Comparison of ENCODE assay signal across 10 mouse cellular contexts in the genomic region with DNA sequence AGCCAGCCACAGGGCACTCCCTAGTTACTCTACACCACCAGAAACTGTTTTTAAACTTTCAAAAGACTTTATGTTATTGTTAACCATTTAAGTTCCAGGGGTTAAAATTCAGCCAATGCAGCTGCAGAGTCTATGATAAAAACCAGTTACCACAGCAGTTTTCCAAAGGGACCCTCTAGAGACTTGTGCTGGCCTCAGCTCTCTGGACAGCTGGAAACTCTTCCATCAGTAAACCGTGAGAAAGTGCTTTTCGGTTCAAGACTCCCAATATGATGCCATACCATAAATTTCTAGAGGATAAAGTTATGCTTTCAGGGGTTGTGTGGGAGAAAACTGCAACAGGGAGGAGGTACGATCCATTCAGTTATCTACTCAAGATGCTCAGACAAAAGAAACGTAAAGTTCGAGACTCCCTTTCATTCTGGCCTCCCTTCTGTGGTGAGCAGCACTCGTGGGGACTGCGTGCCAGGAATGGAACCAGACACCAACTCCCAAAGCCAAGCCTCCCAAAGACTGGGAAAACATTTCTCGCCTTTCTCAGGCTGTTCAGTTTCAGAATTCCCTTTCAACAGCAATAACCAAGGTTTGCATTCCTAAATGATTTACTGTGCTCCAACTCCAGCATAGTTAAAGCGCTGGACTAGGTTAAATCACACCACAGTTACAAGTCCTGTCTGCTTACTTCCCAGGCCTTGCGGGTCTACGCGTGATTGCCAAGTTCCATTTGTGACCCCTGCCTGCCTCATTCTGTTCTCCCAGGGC. TPM values are rescaled to one million over a fixed set of nuclear protein-coding genes. Genes with fewer than 3 reads are reported as not detected.
DNase-seq lines count a peak whose midpoint lies in the region; ATAC-seq lines count a peak whose summit lies in the region.
"Had no signal": no experiment of that assay in that cellular context is flagged by ENCODE, and none has a peak within 500 bp of the region (broad histone marks: within the 10 kb centered on the region; RNA-seq: fewer than 3 reads in every experiment).

No protein-coding gene starts in this region.

- H3K9ac ChIP-seq in heart, embryonic 11.5 days (ENCODE audit: low read depth, low read length) = no peak overlapping the region

- peaks cover 3% of the 10 kb centered on the region for H3K36me3 ChIP-seq in heart, embryonic 11.5 days (ENCODE audit: control insufficient read depth, insufficient read depth, low read length)

- H3K27ac ChIP-seq in heart, embryonic 11.5 days (ENCODE audit: low read depth, low read length) = no peak overlapping the region; the same call in 1 of the 2 replicates
- H3K27ac ChIP-seq: macrophage had no signal

- no peak overlapping the region for H3K4me3 ChIP-seq in heart, embryonic 11.5 days (ENCODE audit: low read depth, low read length)

- no peak overlapping the region for H3K4me2 ChIP-seq in heart, embryonic 11.5 days

- no peak for ATAC-seq in heart, embryonic 11.5 days (replicated peaks; ENCODE audit: insufficient number of reproducible peaks, low FRiP score, low TSS enrichment)
- ATAC-seq in erythroid progenitor cell, adult 5-6 weeks (replicated peaks; ENCODE audit: low FRiP score, poor library complexity, severe bottlenecking) = no peak

- no peaks in the 10 kb centered on the region for H3K9me3 ChIP-seq in heart, embryonic 11.5 days (replicated peaks; ENCODE audit: control insufficient read depth, low read length)

- H3K4me1 ChIP-seq in heart, embryonic 11.5 days (ENCODE audit: control insufficient read depth, insufficient read depth, low read length) = no peaks in the 10 kb centered on the region

- WGBS in heart, embryonic 11.5 days (ENCODE audit: insufficient replicate concordance) = 75% methylated on average over 12 of the region's 12 CpGs

- DNase-seq in heart, adult 11 months = peak; percentile 97
- peak; percentile 74 for DNase-seq in NIH3T3 (ENCODE audit: low read depth)
- DNase-seq in gastrocnemius, postnatal 10 days = peak; percentile 72
- peak; percentile 58 for DNase-seq in heart, postnatal 4 days
- no peak for DNase-seq in spleen, postnatal 14 days (ENCODE audit: low spot score in 2 of 2)
- no peak for DNase-seq in spleen, postnatal 10 days (ENCODE audit: low spot score in 2 of 2)
- DNase-seq: kidney, postnatal 14 days had no signal

- H3K27me3 ChIP-seq in heart, embryonic 11.5 days (ENCODE audit: control insufficient read depth, insufficient read depth, low read length) = no peaks in the 10 kb centered on the region

RNA-seq across cellular contexts. Expression of a gene that starts 31.1 kb away (rescaled TPM):
- polyA plus RNA-seq in heart, embryonic 11.5 days (2014; fragmentation: Nextera tagmentation; extraction: Ambion mirVana) = 29.6 and 34.4 TPM in 2 replicates
- 10 to 100 TPM; 34.3 to 35.4 TPM for total RNA-seq in gastrocnemius, postnatal 10 days (2021)
- 10 to 100 TPM; 29.5 to 35.2 TPM for total RNA-seq in heart, postnatal 4 days (2021)
- total RNA-seq in erythroid progenitor cell, adult 5-6 weeks (2015; ENCODE audit: low replicate concordance) = 43.2 and 55.5 TPM in 2 replicates
- 122 and 141 TPM in 2 replicates for total RNA-seq in erythroid progenitor cell, adult 5-6 weeks (2017; ENCODE audit: low replicate concordance)

Comparison
In these comparisons a context has a peak if more than half of its experiments do, and no peak if none do; other contexts are left out.
1. DNase-seq: peak in heart, adult 11 months (single experiment), NIH3T3 (single experiment), gastrocnemius, postnatal 10 days (single experiment) and heart, postnatal 4 days (single experiment); none in spleen, postnatal 14 days (0 of 2) and spleen, postnatal 10 days (0 of 2).